Mouse (Mus musculus) cerebral cortex, adult 2 months (tissue): ENCODE results near the gene Nhlrc1.

Source experiments
- WGBS: fragments of 180-500 bp; shearing (Covaris S2); methylation state at CpG from one replicate; pipeline ENCODE4 v1.1.7; 2018; 5-methylcytosine and 5-hydroxymethylcytosine counted together

Nhlrc1 gene

DNA sequence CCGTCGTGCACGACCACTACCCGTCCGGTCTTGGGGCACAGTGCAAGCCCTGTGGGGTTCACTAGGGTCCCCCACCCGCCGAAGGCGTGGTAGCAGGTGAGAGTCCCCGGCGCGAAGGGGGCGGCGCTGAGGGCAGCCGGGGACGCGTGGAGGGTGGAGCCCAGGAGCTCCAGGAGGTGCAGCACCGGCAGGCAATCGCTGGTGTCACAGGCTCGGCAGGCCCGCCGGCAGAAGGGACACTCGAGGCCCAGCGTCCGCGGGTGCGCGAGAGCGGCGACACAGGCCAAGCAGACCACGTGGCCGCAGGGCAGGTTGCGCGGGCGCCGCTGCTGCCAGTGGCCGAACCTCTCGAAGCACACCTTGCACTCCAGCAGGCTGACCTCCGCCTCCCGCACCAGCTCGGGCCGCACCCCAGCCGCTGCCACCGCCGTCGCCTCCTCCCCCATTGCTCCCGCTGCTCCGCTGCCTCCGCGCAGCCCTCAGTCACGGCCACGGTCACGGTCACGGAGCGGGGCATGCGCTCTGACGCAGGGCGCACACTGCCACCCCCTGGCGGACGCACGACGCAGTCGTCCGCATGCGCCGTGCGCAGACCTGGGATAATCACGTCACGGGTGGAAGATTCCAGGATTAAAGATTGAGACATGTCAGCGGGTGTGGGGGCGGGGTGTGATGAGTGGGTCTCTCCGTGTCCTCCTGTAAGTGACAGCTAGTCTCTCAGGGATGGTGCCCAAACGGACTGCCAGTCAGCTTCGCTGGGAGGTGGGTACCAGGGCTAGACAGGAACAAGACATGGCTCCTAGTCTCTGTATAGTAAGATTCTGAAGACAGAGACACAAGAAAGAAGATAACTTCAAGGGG is at the start of gene Nhlrc1:
TSS of gene Nhlrc1 (minus strand) at position 517 of the 861 bp plus-strand sequence.
- 2% methylated on average over 69 of the region's 73 CpGs for WGBS

DNA sequence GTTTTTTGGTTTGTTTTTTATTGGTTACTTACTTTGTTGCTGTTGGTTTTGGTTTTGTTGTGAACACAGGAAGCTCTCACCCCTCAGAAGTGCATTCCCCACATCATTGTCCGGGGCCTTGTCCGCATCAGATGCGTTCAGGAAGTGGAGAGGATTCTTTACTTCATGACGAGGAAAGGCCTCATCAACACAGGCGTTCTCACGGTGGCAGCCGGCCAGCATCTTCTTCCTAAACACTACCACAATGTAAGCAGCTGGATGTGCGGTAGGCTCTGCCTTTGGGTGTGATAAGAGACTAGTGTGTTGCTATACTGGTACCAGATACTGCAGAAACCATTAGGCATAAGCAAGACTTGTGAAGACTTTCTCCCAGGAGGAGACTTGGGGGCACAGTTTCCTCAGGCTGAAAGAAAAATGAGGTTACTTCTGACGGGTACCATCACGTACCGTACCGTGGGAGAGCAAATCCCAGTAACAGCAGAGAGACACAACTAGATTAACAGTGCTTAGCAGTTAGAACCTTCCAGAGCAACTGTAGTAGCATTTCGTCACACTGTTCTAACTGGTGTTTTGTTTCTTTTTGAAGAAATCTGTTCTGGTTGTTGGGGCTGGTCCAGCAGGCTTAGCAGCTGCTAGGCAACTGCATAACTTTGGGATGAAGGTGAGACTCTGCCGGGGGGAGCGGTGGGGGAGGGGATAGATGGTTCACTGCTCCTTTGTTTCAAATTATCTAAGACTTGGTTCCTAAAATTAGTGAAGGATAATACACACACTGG is 49.5 kb upstream of the Nhlrc1 start:
- 72% methylated on average over 15 of the region's 15 CpGs for WGBS

DNA sequence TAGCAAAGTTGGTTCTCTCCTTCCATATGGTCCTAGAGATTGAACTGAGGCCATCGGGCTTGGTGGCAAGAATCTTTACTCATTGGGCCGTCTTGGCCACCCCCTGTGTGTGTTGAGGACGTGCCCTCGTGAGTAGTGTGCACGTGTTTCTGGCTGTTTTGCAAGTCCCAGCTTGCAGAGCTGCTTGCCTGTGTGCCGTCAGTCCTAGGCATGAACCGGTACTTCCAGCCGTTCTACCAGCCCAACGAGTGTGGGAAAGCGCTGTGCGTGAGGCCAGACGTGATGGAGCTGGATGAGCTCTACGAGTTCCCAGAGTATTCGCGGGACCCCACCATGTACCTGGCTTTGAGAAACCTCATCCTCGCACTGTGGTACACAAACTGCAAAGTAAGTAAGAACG is 48.1 kb upstream of the Nhlrc1 start:
- WGBS: 96% methylated on average over 17 of the region's 17 CpGs

DNA sequence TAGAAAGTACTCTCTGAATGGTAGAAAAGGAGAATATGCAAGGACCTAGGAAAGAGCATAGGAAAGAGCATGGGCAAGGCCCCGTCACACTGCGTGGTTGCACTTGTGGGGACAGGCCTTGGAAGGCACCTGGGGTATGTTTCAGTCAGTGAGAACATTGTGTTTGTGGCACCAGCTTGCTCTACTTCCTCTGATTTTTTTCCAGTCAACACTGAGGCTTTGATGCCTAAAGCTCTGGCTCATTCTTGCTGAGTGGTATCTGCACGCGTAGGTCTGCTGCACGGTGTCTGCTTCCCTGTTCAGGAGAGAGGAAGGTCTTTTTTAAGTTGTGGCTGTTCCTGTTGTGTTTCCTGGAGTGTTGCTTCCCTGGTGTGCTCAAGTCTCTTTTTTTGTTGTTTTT is 42.1 kb upstream of the Nhlrc1 start:
- WGBS: 79% methylated on average over 5 of the region's 5 CpGs

DNA sequence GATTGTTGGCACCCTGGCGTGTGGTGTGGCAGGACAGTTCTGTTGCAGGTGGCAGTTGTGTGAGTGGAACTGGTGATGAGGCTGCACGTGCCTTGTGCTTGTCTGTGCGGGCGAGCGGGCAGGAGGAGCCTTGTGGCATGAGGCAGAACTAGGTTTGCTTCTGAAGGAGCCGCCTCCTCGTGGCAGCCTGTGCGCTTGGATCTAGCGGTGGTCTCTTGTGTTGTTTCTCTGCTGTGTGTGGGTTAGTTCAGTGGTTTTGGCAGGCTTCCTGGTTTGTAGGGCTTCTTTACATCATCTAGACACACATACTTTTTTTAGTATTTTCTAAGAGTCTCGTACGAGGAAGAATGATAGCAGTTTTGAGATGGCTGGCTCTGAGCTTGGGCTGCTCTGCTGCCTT is 41.5 kb upstream of the Nhlrc1 start:
- WGBS: 35% methylated on average over 11 of the region's 11 CpGs

DNA sequence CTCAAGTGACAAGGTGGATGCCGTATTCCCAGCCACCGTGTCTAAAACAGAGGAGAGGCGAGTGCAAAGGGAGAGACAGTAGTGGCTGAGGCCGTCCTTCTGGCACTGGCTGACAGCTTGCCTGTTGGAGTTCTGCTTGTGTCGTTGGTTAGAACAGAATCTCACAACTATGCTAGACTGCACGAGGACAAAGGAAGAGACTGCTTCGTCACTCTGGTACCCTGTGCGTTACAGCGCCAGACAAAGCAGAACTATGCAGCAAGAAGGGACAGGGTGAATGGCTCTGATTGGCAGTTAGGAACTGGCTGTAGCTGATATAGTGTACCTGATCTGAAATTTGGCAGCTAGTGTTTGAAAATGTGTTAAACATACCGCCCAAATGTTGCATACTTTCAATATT is 39.3 kb upstream of the Nhlrc1 start:
- 77% methylated on average over 10 of the region's 10 CpGs for WGBS

DNA sequence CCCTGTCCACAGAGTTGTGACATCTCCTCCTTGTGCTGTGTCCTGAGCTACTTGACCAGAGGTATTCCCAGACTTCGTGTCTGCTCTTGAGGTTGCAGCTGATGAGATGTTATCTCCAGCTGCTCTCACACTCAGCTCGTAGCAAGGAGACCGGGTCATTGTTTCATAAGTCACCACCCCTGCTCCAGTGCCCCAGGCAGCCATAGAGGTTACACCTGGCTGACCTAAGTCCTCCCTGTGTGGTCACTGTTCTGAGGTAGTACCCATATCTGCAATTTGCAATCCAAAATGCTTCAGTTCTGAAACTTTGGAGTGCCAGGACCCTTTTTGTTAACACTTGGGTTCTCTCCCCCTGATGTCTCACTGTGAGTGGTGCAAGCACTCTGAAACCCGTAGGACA is 35.4 kb upstream of the Nhlrc1 start:
- WGBS: 94% methylated on average over 4 of the region's 4 CpGs

DNA sequence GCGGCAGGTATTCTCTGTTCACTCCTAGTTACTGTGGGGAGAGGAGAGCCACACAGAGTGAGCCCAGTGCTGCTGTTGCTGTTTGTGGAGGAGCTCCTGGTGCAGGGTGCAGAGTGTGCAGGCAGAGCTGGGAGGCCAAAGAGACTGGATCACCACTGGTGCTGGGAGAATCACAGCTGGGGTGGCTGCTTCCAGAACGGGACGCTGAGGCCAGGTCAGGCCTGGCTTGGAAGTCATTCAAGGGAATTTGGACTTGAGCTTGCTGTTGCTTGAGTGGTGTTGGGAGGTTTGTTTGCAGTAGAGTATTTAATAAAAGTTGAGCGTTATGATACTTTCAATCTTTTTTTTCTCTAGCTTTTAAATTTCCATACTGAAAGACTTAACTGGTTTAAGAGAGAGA is 33.3 kb upstream of the Nhlrc1 start:
- WGBS: 88% methylated on average over 4 of the region's 4 CpGs

DNA sequence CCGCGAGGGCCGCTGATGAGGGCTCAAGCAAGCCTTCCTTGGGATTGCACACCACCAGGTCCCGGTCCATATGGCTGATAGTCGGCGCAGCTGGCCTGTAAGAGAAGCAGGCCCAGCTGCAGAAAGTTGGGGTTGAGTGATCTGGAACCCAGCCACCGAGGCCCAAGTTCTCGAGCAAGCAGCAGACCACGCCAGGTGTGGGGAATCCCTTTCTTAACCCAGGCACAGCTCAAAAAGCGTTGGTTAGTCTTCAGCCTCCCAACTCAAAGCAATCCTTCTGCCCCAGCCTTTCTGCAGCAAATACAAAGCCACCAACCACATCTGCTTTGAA is 29.9 kb upstream of the Nhlrc1 start, which contains the start of gene Tpmt:
TSS of gene Tpmt (minus strand) at position 121 of the 331 bp plus-strand sequence.
- 10% methylated on average over 10 of the region's 10 CpGs for WGBS

DNA sequence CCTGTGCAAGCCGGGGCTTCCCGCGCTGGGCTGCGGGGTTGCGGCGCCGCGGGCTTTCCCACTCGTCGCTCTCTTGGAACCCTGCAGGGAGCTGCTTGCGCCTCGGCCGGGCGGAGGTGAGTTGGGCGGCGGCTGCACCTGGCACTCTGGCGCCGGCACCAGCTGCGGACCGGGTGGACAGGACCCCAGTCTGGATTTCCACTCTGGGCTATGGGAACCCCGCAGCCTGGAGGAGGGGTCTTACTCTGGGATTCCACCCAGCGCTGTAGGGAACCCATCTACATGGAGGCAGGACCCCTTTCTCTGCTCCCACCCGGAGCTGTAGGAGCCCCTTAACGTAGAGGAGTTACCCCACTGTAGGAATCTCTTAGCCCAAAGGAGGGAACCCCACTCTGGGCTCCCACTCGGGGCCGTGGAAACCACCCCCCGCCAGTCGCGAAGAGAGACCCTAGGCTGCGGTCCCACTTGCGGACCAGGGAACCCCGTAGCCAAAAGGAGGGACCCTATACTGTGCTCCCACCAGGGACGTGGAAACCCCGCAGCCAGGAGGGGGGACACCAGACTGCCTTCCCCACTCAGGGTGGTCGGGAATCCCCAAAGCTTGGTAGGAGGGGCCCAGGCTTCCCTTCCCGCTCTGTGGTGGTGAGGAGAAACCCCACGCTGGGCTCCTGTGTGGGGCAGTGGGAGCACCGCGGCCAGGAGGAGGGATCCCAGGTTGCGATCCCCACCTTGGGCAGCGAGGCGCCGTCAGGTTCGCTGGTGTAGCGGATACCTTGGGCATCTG is 29.4 kb upstream of the Nhlrc1 start:
- WGBS: 1% methylated on average over 45 of the region's 45 CpGs

DNA sequence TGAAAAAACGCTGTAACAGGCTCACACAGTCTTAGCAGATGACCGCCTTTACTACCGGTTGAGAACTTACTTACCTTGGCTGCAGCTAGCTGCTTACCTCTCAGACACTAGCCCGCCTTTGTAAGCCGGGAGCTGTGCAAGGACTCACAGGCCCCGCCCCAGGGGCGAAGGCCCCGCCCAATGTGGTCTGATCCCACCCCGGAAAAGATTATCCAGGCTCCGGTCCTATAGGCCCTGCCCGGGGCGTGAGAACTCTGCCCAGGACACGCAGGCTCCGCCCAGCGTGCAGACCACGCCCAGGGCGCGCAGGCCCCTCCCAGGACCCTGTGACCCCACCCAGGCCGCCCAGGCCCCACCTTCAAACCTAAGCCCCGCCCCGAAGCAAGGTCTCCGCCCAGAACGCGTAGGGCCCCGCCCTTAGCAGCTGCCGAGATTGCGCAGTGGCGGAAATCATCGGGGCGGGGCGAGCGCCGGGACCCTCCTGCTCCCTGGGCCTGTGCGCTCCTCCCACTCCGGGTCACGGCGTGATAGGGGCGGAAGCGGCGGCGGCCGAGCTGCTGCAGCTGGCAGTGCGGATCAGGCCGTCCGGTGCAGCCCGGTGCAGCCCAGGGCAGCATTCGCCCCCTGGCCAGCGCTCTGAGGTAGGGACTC is 28.5 kb upstream of the Nhlrc1 start, which contains the start of gene Kdm1b:
TSS of gene Kdm1b (plus strand) at position 470 of the 651 bp plus-strand sequence.
- WGBS: 1% methylated on average over 48 of the region's 48 CpGs

DNA sequence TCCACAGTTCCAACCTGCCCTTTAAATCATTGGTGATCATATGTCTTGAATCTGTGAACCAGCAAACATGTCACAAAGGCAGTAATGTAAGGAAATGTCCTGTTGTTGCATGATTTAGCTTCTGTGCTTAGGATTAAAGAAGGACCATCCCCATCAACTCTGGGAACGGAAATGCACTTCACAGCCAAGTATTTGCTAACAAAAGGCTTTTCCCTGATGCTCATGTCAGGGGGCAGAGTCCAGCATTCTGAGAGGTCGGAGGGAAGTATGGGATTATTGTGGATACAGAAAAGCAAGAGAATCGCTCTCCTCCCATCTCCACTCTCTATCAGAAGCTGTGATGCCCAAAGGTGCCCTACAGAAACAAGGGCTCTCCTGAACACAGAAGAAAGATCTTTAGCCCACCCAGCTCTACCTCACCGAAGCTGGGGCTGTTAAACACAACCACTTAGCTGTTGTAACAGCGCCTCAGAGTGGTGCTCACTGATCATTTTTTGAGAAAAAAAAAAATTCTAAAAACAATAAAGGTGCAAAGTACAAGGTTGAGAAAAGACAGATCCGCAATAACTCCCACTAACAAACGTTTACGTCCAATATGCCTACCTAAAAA is 27.5 kb upstream of the Nhlrc1 start:
- 43% methylated on average over 8 of the region's 8 CpGs for WGBS

DNA sequence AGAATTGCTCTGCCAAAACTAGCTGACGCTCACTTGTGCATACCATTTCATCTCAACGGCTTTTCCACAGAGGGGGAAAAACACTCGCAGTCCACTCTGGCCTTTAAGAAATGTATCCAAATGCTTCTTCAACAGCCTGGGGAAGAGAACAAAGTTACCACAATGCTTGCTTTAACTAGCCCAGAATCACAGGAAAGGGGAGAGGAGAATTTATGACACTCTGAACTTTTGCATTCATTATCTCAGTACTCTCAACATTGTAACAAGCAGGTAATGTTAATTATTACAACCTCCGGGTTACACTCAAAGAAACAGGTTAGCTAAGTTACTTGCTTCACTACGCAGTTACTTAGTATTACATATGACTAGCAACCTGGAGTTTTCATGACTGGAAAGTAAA is 25.4 kb upstream of the Nhlrc1 start:
- WGBS: 87% methylated on average over 5 of the region's 5 CpGs

DNA sequence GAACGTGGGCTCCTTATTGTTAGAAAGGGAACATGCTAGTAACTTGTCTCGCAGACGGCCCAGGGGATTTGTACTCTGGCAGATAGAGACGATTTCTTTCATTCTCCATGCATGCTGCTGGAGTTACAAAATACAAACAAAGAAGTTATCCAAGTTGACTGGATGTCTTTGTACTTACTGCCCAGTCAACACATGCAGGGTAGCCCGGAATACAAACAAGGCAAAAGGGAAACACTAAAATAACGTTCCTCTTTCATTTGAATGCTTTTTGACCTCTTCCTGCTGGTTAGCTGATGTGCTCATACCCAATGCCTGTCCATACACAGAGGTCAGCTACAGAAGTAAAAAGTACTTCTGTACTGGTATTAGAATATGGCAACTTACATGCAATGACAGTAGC is 23.3 kb upstream of the Nhlrc1 start:
- WGBS: 59% methylated on average over 6 of the region's 6 CpGs

DNA sequence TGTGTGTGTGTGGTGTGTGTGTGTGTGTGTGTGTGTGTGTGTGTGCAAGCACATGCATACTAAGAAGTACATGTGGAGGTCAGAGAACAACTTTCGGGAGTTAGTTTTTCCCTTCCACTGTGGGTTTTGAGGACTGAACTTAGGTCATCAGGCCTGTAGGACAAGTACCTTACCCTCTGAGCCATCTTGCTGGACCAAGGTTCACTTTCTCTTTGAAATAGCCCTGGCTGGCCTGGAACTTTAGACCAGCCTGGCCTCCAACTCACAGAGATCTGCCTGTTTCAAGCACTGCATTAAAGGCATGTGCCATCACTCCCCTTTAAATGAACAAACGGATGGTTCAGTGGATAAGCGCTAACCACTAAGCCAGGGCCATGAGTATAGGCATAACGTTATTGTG is 19.0 kb upstream of the Nhlrc1 start:
- WGBS: 95% methylated on average over 4 of the region's 4 CpGs

DNA sequence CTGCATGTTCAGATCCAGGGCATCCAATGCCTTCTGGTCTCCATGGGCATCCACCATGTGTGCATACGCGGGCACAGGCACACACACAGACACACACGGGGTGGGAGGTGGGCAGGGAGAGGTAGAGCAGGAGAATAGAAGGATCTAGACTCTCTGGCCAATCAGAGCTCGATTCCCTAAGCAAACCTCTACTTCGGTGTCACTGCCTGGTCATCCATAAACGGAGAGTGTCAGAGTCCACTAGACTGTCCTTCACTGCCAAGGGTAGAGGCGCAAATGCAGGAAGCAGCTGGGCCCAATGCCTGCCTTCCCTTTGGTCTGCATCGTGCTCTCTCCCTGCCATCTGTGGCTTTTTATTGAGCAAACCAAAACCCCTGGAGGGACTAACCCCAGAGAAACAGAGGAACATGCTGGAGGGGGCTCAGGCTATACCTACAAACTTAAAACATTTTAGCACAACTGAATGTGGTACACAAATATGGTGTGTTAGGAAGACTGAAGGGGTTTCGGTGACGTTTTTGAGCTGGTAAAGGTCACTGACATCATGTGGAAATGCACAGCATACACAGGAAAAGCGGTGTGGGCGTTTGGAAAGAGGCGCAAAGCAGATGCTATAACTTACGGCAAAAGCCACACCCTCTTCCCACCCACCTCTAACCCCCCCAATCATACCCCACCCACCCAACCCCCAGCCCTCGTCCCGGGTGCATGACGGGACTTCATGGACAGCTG is 15.9 kb upstream of the Nhlrc1 start:
- 89% methylated on average over 17 of the region's 17 CpGs for WGBS

DNA sequence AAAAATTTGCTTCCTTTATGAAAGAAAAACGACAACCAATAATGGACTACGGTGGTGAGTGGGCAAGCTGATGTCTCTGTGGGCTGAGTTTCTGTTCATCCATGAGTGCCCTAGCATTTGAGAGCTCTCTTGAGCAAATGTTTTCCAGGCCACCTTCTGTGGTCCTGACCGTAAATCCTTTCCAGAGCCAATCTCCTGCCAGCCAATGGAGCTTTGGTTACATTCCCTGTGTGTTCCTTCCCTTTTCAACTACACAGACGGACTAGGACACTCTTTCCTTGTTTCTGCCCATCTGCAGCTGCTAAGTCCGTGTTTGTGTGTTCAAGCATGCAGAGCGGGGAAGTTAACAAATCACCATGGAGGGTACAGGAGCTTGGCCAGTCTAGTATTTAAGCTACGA is 6.1 kb upstream of the Nhlrc1 start:
- WGBS: 63% methylated on average over 7 of the region's 7 CpGs

DNA sequence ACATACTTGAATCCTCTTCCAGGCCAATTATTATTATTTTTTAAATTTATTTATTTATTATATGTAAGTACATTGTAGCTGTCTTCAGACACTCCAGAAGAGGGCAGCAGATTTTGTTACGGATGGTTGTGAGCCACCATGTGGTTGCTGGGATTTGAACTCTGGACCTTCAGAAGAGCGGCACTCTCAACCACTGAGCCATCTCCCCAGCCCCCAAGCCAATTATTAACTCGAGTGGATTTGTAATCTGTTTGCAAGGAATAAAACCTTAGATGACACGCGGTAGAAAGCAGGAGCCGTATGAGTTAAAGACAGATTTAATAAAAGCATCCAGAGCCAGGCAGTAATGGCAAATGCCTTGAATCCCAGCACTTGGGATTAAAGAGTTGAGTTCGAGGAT is 5.1 kb upstream of the Nhlrc1 start:
- 88% methylated on average over 7 of the region's 7 CpGs for WGBS

DNA sequence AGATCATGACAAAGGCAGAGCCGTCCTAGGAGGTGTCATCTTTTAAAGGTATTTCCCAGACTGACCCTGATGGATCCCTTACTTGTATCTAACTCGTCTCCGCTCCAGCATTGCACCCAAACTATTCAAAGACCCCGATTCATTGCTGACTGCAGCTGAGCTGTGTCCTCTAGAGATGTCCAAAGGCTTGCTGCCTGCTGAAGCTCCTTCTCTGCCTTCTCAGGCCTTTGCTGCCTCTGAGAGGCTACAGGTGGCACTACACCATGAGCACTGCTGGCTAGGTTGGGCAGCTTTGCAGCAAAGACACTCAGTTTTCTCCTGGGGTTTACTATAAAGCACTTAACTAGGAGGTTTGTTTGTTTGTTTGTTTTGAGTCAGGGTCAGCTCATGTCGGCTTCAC is 2.6 kb upstream of the Nhlrc1 start:
- 29% methylated on average over 5 of the region's 5 CpGs for WGBS

DNA sequence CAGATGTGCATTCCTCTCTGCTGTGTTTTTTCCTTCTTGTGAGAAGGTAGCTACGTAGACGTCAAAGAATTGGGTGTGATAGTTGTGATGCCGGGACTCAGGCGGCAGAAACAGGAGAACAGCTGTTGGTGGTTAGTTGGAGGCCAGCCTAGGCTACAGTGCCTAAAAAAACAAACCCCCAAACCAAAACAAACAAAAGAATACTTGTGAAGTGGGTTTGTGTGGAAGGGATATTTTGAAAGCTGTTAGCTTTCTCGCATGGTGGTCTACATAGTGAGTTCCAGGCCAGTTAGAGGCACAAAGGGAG is 498 bp upstream of the Nhlrc1 start:
- WGBS: 35% methylated on average over 5 of the region's 5 CpGs

DNA sequence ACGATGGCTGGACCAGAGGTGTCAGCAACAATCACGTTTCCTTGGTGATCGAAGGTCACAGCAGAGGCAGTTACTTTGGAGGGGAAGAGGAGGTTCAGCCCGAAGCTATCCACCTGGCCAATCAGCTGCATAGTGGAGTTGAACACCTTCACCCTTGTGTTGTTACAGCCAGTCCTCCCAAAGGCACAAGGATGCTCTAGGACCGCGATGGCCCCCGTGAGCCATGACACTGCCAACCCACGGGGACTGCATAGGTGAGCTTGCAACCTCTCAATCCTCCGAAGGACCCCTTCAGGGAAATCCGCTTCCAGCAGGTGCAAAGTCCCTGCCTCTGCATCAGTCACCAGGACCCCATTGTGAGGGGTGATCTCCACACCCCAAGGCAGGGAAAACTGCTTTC is 910 bp downstream of the Nhlrc1 start:
- 82% methylated on average over 10 of the region's 10 CpGs for WGBS
